Comparison of ENCODE assay signal across 8 mouse cellular contexts in genomic region chr4:151186447-151186846, GRCm38 (mm10).
DNase-seq lines count a peak whose midpoint lies in the region; ATAC-seq lines count a peak whose summit lies in the region.

No protein-coding gene starts in this region.

- no peak overlapping the region for H3K4me2 ChIP-seq in heart, embryonic 14.5 days (ENCODE audit: low read length)
- no peak overlapping the region for H3K4me2 ChIP-seq in heart, embryonic 12.5 days
- no peak overlapping the region for H3K4me2 ChIP-seq in hindbrain, embryonic 14.5 days (replicated peaks)
- no peak overlapping the region for H3K4me2 ChIP-seq in lung, embryonic 16.5 days (ENCODE audit: low read depth, low read length)

- ATAC-seq in heart, embryonic 14.5 days (ENCODE audit: insufficient number of reproducible peaks, insufficient read depth, low FRiP score, low read depth): 0 out of 2 replicates have a peak, but pooled peaks have one; percentile 17
- ATAC-seq in heart, embryonic 12.5 days (ENCODE audit: insufficient number of reproducible peaks, low FRiP score): no peak
- ATAC-seq in hindbrain, embryonic 14.5 days (ENCODE audit: low FRiP score): 0 out of 2 replicates have a peak, but pooled peaks have one; percentile 34
- peak; percentile 71 for ATAC-seq in lung, embryonic 16.5 days (ENCODE audit: low read depth)

- H3K4me3 ChIP-seq in heart, embryonic 14.5 days (ENCODE audit: control insufficient read depth in 1 of 2, insufficient read depth in 1 of 2, low read depth in 1 of 2, low read length in 2 of 2): no peak overlapping the region
- H3K4me3 ChIP-seq in heart, embryonic 12.5 days: no peak overlapping the region
- no peak overlapping the region for H3K4me3 ChIP-seq in hindbrain, embryonic 14.5 days (replicated peaks; ENCODE audit: low read length)
- H3K4me3 ChIP-seq in lung, embryonic 16.5 days (ENCODE audit: low read length): no peak overlapping the region

- H3K9ac ChIP-seq in heart, embryonic 14.5 days (ENCODE audit: low read length): no peak overlapping the region
- H3K9ac ChIP-seq in heart, embryonic 12.5 days: no peak overlapping the region
- 0 out of 2 replicates have a peak overlapping the region, but pooled peaks have one; percentile 36 for H3K9ac ChIP-seq in hindbrain, embryonic 14.5 days
- no peak overlapping the region for H3K9ac ChIP-seq in lung, embryonic 16.5 days (ENCODE audit: low read length)

- no peaks in the 10 kb centered on the region for H3K4me1 ChIP-seq in heart, embryonic 14.5 days (ENCODE audit: control insufficient read depth in 2 of 2, insufficient read depth in 2 of 2, low read length in 2 of 2)
- no peaks in the 10 kb centered on the region for H3K4me1 ChIP-seq in heart, embryonic 12.5 days (replicated peaks)
- peaks cover 17% of the 10 kb centered on the region for H3K4me1 ChIP-seq in hindbrain, embryonic 14.5 days (replicated peaks; ENCODE audit: control insufficient read depth, insufficient read depth, low read length)
- no peaks in the 10 kb centered on the region; the same call in 1 of the 2 replicates for H3K4me1 ChIP-seq in lung, embryonic 16.5 days (replicated peaks; ENCODE audit: control insufficient read depth, insufficient read depth, low read length)

- no peaks in the 10 kb centered on the region for H3K36me3 ChIP-seq in heart, embryonic 14.5 days (ENCODE audit: control insufficient read depth, insufficient read depth, low read length)
- H3K36me3 ChIP-seq in heart, embryonic 12.5 days: no peaks in the 10 kb centered on the region
- H3K36me3 ChIP-seq in hindbrain, embryonic 14.5 days (replicated peaks; ENCODE audit: control insufficient read depth, insufficient read depth): no peaks in the 10 kb centered on the region
- H3K36me3 ChIP-seq in lung, embryonic 16.5 days (ENCODE audit: control insufficient read depth, insufficient read depth, low read length): no peaks in the 10 kb centered on the region

- DNase-seq in embryo, embryonic 10.5 days (ENCODE audit: low spot score): peak; percentile 88
- DNase-seq in hindbrain, embryonic 14.5 days (ENCODE audit: low spot score): peak; percentile 68
- DNase-seq in retina, embryonic 14.5 days (ENCODE audit: low spot score): peak; percentile 80
- DNase-seq in MN1 (ENCODE audit: low spot score): no peak
- DNase-seq in T-cell, adult 2 months (ENCODE audit: low spot score): no peak

- peaks cover 4% of the 10 kb centered on the region; the same call in 1 of the 2 replicates for H3K27me3 ChIP-seq in heart, embryonic 14.5 days (ENCODE audit: control insufficient read depth, insufficient read depth, low read length)
- H3K27me3 ChIP-seq in heart, embryonic 12.5 days (replicated peaks): peaks cover 18% of the 10 kb centered on the region; the same call in 1 of the 2 replicates
- 0 out of 2 replicates have a peak, but pooled peaks cover 6% of the 10 kb centered on the region for H3K27me3 ChIP-seq in hindbrain, embryonic 14.5 days (ENCODE audit: control insufficient read depth, insufficient read depth, low read length)
- H3K27me3 ChIP-seq in lung, embryonic 16.5 days (ENCODE audit: control insufficient read depth, insufficient read depth, low read depth, low read length): no peaks in the 10 kb centered on the region

- H3K27ac ChIP-seq in heart, embryonic 14.5 days (replicated peaks in 1 of 2; ENCODE audit: control insufficient read depth in 1 of 2, insufficient read depth in 1 of 2, low read depth in 2 of 2, low read length in 2 of 2): no peak overlapping the region
- H3K27ac ChIP-seq in heart, embryonic 12.5 days (ENCODE audit: poor library complexity, severe bottlenecking): no peak overlapping the region
- peak overlapping the region; percentile 70 for H3K27ac ChIP-seq in hindbrain, embryonic 14.5 days
- no peak overlapping the region for H3K27ac ChIP-seq in lung, embryonic 16.5 days (ENCODE audit: low read length)

- 7% methylated on average over 8 of the region's 8 CpGs for WGBS in heart, embryonic 14.5 days
- 9% methylated on average over 8 of the region's 8 CpGs for WGBS in heart, embryonic 12.5 days
- 12% methylated on average over 8 of the region's 8 CpGs for WGBS in hindbrain, embryonic 14.5 days
- 8% methylated on average over 8 of the region's 8 CpGs for WGBS in lung, embryonic 16.5 days

- H3K9me3 ChIP-seq in heart, embryonic 14.5 days (ENCODE audit: control insufficient read depth, low read length): no peaks in the 10 kb centered on the region
- H3K9me3 ChIP-seq in heart, embryonic 12.5 days (replicated peaks): no peaks in the 10 kb centered on the region
- H3K9me3 ChIP-seq in hindbrain, embryonic 14.5 days (ENCODE audit: control insufficient read depth, low read length): no peaks in the 10 kb centered on the region
- H3K9me3 ChIP-seq in lung, embryonic 16.5 days (ENCODE audit: control insufficient read depth, low read length): no peaks in the 10 kb centered on the region

Comparison
In these comparisons a context has a peak if more than half of its experiments do, and no peak if none do; other contexts are left out.
1. DNase-seq: peak in embryo, embryonic 10.5 days (single experiment), hindbrain, embryonic 14.5 days (single experiment) and retina, embryonic 14.5 days (single experiment); none in MN1 (single experiment) and T-cell, adult 2 months (single experiment).